Comparison of ENCODE assay signal across 25 mouse cellular contexts in the genomic region with DNA sequence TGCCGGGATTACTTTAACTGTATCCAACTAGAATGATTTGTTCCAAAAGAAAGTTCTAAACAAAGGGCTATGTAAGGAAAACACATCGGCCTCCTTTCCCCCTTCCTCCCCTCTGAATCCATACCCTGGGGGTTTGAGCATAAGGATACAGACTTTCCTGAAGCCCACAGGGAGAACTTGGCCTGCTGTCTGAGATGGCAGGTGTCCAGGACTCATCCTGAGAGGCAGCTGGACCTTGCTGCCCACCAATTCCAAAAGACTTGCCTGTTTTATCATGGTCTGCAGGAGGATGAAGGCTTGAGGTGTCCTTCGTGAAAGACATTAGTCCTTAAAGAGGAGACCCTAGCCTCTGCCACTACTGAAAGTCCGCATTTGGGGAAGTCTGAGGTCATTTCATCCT.
"Had no signal": no experiment of that assay in that cellular context is flagged by ENCODE, and none has a peak within 500 bp of the region (broad histone marks: within the 10 kb centered on the region; RNA-seq: fewer than 3 reads in every experiment).

No protein-coding gene starts in this region.

- ATAC-seq: hindbrain, embryonic 16.5 days; intestine, embryonic 16.5 days; liver, embryonic 12.5 days had no signal

- H3K4me3 ChIP-seq: heart, adult 2 months; heart, embryonic 13.5 days; heart, embryonic 15.5 days; kidney, embryonic 15.5 days; limb, embryonic 13.5 days; limb, embryonic 15.5 days; liver, embryonic 12.5 days had no signal

- H3K4me2 ChIP-seq: heart, embryonic 11.5 days; heart, embryonic 13.5 days; heart, embryonic 15.5 days; hindbrain, embryonic 14.5 days; kidney, embryonic 15.5 days; limb, embryonic 13.5 days; limb, embryonic 15.5 days; liver, embryonic 12.5 days had no signal

- H3K9ac ChIP-seq: heart, embryonic 13.5 days; heart, embryonic 15.5 days; hindbrain, embryonic 14.5 days; kidney, embryonic 15.5 days; limb, embryonic 13.5 days; limb, embryonic 15.5 days; liver, embryonic 12.5 days; liver, embryonic 14.5 days had no signal

- H3K27ac ChIP-seq: heart, adult 2 months; heart, embryonic 13.5 days; heart, embryonic 15.5 days; hindbrain, embryonic 14.5 days; kidney, embryonic 15.5 days; kidney, postnatal 0 days; limb, embryonic 13.5 days; limb, embryonic 15.5 days; liver, embryonic 12.5 days; liver, embryonic 14.5 days had no signal

- DNase-seq: gastrocnemius, postnatal 14 days; gastrocnemius, postnatal 36 days; heart, adult 11 months; heart, adult 2 months; heart, postnatal 14 days; heart, postnatal 36 days; kidney, adult 11 months; kidney, adult 2 months; kidney, adult 9 months; kidney, postnatal 14 days; kidney, postnatal 36 days; layer of hippocampus, adult 9-11 months; layer of hippocampus, postnatal 36 days had no signal

- H3K27me3 ChIP-seq: heart, embryonic 15.5 days; kidney, embryonic 15.5 days; limb, embryonic 15.5 days had no signal

- H3K9me3 ChIP-seq: heart, embryonic 13.5 days; heart, embryonic 15.5 days; kidney, embryonic 15.5 days; limb, embryonic 13.5 days; limb, embryonic 15.5 days; liver, embryonic 12.5 days had no signal

- H3K4me1 ChIP-seq: heart, embryonic 13.5 days; heart, embryonic 15.5 days; limb, embryonic 13.5 days; limb, embryonic 15.5 days; liver, embryonic 12.5 days had no signal

- H3K36me3 ChIP-seq: heart, embryonic 13.5 days; heart, embryonic 15.5 days; kidney, embryonic 15.5 days; limb, embryonic 13.5 days; limb, embryonic 15.5 days; liver, embryonic 12.5 days had no signal
